Mouse (Mus musculus): ENCODE measurements around the gene Slc16a11.

Slc16a11 gene

GRCm38 (mm10) chr11:70225798-70226601 lies 13.4 kb downstream of the Slc16a11 start:
- no peak for DNase-seq (ENCODE audit: low read depth, low spot score)

- no peak for DNase-seq (ENCODE audit: low read depth, low spot score)
Measured at GRCm38 (mm10) chr11:70226602-70226890, 14.0 kb downstream of the Slc16a11 start.

- no peak for DNase-seq (ENCODE audit: low read depth, low spot score)
Measured at GRCm38 (mm10) chr11:70227126-70227525, 14.6 kb downstream of the Slc16a11 start.

GRCm38 (mm10) chr11:70227661-70228245 lies 15.2 kb downstream of the Slc16a11 start:
- no peak for DNase-seq (ENCODE audit: low read depth, low spot score)

- DNase-seq (ENCODE audit: low read depth, low spot score), result peak; percentile 83
Measured at GRCm38 (mm10) chr11:70228828-70229227, 16.3 kb downstream of the Slc16a11 start.

- no peak for DNase-seq (ENCODE audit: low read depth, low spot score)
Measured at GRCm38 (mm10) chr11:70229260-70230010, 16.9 kb downstream of the Slc16a11 start, which contains the start of gene Bcl6b. Bcl6b (minus strand) TSS chr11:70229798.

GRCm38 (mm10) chr11:70230239-70230727 lies 17.7 kb downstream of the Slc16a11 start:
- DNase-seq (ENCODE audit: low read depth, low spot score), result peak; percentile 86

GRCm38 (mm10) chr11:70232546-70232945 lies 20.0 kb downstream of the Slc16a11 start:
- peak; percentile 82 for DNase-seq (ENCODE audit: low read depth, low spot score)

- DNase-seq (ENCODE audit: low read depth, low spot score), result no peak
Measured at GRCm38 (mm10) chr11:70233016-70233415, 20.5 kb downstream of the Slc16a11 start.

GRCm38 (mm10) chr11:70234037-70234436 lies 21.5 kb downstream of the Slc16a11 start:
- DNase-seq (ENCODE audit: low read depth, low spot score), result no peak

GRCm38 (mm10) chr11:70234497-70234896 lies 21.9 kb downstream of the Slc16a11 start:
- no peak for DNase-seq (ENCODE audit: low read depth, low spot score)

GRCm38 (mm10) chr11:70235254-70235900 lies 22.8 kb downstream of the Slc16a11 start:
- DNase-seq (ENCODE audit: low read depth, low spot score), result no peak

- no peak for DNase-seq (ENCODE audit: low read depth, low spot score)
Measured at GRCm38 (mm10) chr11:70236717-70237116, 24.2 kb downstream of the Slc16a11 start.

GRCm38 (mm10) chr11:70237457-70238167 lies 25.1 kb downstream of the Slc16a11 start, which contains the start of gene 0610010K14Rik:
0610010K14Rik (minus strand) TSS chr11:70237914.
- peak; percentile 95 for DNase-seq (ENCODE audit: low read depth, low spot score)

- DNase-seq (ENCODE audit: low read depth, low spot score), result no peak
Measured at GRCm38 (mm10) chr11:70238591-70239440, 26.3 kb downstream of the Slc16a11 start.

GRCm38 (mm10) chr11:70239541-70240279 lies 27.2 kb downstream of the Slc16a11 start, which contains the start of the genes Gm21988 and Rnasek:
Gm21988 (minus strand) TSS chr11:70239830.
Rnasek (minus strand) TSS chr11:70239842.
- peak; percentile 87 for DNase-seq (ENCODE audit: low read depth, low spot score)

- no peak for DNase-seq (ENCODE audit: low read depth, low spot score)
Measured at GRCm38 (mm10) chr11:70242591-70242990, 30.0 kb downstream of the Slc16a11 start.

GRCm38 (mm10) chr11:70247136-70247845 lies 34.7 kb downstream of the Slc16a11 start:
- peak; percentile 72 for DNase-seq (ENCODE audit: low read depth, low spot score)

- no peak for DNase-seq (ENCODE audit: low read depth, low spot score)
Measured at GRCm38 (mm10) chr11:70250150-70250549, 37.6 kb downstream of the Slc16a11 start.

All from forelimb bud, embryonic 11.5 days (tissue).